Mouse (Mus musculus) layer of hippocampus, postnatal 14 days (tissue): ENCODE data around the gene Rhob. TPM values are rescaled to one million over a fixed set of nuclear protein-coding genes. Genes with fewer than 3 reads are reported as not detected.

Experiments used
- DNase-seq, 2 experiments: peaks; one replicate each; pipeline ENCODE4 v3.0.0; 2021 to 2022; ENCODE audit warnings: low spot score in 2 of 2, mixed read lengths in 1 of 2
- total RNA-seq, 2 experiments: library from RNA; stranded (reverse); gene quantifications; 2 replicates each; pipeline ENCODE4 v1.2.3; 2021

Rhob gene
- total RNA-seq, 2 experiments from 2014 or later: 387 to 396 TPM

- no peak for DNase-seq
These were observed 7.3 kb upstream of the Rhob start for GRCm38 (mm10) chr12:8506954-8507707.

GRCm38 (mm10) chr12:8504131-8504530 lies 4.3 kb upstream of the Rhob start:
- DNase-seq: no peak

GRCm38 (mm10) chr12:8502546-8502945 lies 2.7 kb upstream of the Rhob start:
- DNase-seq: peak in 1 of 2 experiments; percentile 89

GRCm38 (mm10) chr12:8501571-8502305 lies 1.9 kb upstream of the Rhob start:
- no peak for DNase-seq

GRCm38 (mm10) chr12:8500597-8501570 lies 1.1 kb upstream of the Rhob start:
- DNase-seq: peak in 1 of 2 experiments; percentile 32

DNA sequence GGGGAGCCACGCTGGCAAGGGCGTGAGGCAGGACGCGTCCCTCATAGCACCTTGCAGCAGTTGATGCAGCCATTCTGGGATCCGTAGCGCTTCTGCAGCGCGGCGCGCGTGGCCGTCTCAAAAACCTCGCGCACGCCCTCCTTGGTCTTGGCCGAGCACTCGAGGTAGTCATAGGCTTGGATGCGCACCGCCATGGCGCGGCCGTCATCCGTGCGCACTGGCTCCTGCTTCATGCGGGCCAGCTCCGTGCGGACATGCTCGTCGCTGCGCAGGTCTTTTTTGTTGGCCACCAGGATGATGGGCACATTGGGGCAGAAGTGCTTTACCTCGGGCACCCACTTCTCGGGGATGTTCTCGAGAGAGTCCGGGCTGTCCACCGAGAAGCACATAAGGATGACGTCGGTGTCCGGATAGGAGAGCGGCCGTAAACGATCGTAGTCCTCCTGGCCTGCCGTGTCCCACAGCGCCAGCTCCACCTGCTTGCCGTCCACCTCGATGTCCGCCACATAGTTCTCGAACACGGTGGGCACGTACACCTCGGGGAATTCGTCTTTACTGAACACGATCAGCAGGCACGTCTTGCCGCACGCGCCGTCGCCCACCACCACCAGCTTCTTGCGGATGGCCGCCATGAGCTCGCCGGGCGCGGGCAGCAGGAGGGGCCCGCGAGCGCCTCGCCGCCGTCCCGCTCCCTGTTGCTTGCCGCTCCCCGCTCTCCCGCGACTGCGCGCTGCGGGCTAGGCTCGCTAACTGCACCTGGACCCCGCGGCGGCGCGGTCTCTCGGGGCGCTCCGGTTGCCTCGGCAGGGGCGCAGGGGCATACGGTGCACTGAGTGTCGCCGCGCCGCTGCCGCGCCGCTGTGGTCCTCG lies 573 bp downstream of the Rhob start:
- peak in 1 of 2 experiments; percentile 52 for DNase-seq

GRCm38 (mm10) chr12:8498591-8499000 lies 1.2 kb downstream of the Rhob start:
- DNase-seq: peak in 1 of 2 experiments; percentile 56

GRCm38 (mm10) chr12:8498148-8498571 lies 1.6 kb downstream of the Rhob start:
- DNase-seq: peak; percentile 28 to 42

DNA sequence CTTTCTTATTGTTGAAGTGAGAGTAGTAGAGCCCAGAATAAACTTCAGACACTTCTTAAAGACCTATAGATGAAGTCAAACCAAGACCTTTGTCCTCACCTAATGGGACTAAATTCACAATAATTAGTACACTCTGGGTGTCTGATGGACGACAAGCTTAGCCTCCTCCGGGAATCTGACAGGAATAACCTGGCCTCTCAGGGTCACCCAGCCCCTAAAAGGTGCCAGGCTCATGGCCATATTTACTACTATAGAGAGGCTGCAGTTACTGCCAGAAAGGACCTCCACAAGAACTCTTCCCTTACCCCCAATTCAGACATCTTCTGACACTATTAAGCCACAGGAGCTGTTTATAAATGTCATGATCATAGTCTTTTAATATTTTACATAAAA lies 2.5 kb downstream of the Rhob start:
- DNase-seq: no peak

DNA sequence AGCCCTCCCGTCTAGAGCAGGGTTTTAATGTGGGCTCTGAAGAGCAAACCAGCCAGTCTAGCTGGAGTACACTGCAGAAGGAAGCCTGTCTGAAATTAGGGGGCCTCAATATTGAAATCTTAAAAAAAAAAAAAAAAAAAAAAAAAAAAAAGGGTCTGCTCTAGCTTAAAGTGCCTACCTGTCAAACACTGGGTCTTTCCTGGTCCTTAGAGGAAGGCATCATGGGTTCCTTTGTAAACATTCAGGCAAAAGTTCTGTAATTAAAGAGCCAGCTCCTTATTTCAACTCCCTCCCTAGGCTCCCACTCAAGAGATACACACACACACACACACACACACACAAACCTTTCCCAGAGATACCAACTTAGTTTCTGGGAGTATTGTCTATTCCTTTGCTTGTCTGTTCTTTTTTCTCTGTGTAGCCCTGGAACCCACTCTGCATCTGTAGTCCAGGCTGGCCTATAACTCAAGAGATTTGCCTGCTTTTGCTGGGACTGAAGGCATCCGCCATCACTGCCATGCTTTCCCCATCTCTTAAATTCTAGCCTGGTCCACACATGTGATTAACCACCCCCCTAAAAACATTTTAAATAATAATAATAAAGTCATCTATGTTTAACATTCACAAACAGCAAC lies 3.0 kb downstream of the Rhob start:
- no peak for DNase-seq

DNA sequence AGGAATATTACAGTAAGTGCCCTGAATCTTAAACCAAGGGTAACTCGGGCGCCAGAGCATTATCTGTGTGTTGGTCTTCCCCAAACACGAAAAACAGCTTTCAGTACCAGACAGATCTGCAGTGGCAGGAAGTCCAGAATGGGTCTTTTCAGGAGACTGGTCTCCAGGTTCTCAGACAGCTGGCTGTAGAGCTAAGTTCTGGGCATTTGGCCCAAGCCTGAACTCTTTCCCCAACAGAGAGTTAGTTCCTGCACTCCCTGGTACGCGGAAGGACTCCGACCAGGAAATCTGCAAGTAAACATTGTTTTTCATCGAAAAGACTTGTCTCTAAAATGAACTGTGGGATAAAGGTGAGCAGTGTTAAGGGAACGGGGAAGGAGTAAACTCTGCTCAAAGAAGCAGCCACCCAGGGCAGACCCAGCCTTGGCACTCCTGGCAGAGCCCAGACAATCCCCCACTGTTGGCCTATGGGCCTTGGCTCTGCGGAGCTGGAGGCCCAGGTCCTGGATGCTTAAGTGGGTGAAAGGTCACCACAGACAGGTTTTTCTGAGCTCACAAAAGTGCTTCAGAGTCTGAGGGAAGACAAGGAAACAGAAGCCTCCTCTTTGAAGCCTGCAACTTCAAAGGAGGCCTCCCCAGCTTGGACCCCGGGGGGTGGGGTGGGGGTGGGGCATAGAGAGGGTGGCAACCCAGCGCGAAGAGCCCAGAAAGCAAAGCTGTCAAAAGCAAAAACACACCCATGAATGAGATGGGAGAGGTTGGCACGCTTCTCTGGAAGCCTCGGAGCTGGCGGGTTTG lies 3.7 kb downstream of the Rhob start:
- DNase-seq: peak; percentile 73 to 80

GRCm38 (mm10) chr12:8494675-8495074 lies 5.1 kb downstream of the Rhob start:
- DNase-seq: no peak

DNA sequence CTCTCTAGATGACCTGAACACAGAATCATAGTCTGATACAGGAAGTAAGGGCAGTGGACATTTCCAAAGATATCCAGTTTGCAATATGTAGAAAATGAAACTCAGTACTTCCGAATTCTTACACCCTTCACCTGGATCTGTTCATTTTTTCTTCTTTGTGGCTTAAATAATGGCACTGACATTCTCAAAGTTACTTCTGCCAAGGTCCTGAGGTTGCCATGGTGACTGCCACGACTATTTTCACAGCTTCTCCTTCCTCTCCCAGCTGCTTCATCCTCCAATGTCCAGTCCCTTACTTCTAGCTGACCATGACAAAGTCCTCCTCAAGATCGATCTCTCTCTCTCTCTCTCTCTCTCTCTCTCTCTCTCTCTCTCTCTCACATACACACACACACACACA lies 6.4 kb downstream of the Rhob start:
- DNase-seq: no peak

DNA sequence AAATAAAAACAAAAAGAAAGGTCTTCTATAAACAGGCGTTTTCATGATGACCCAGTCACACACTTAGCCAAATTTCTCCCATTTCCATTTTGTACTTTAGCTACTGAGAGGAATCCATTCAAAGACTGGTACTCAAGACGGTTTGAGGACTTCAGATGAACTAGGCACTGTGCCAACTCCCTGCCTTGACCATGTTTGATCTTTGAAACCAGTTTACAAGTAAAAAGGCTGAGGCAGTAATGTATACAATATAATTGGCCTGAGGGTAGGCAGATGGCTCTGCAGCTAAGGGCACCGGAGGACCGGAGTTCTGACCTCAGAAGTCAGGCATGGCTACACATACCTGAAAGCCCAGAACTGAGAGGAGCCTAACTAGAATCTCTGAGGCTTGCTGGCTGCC lies 10.7 kb downstream of the Rhob start:
- DNase-seq: no peak

DNA sequence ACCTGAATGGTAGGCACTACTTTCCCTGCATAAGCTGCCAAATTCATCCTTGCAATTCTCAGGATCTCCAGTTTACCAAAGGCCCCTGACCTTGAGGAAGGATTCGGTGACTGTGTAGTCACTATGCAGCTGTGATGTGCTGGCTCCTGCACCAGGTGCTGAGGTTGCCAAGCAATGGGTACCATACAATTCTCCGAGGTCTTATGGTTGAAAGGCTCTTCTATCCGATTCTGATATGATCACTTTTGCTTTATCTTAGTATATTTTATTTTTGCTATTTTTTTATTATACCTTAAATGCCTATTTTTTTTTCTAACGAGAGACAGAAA lies 11.2 kb downstream of the Rhob start:
- DNase-seq: no peak

- no peak for DNase-seq
These were observed 11.7 kb downstream of the Rhob start for GRCm38 (mm10) chr12:8487959-8488651.

GRCm38 (mm10) chr12:8487281-8487680 lies 12.5 kb downstream of the Rhob start:
- no peak for DNase-seq

- no peak for DNase-seq
These were observed 14.6 kb downstream of the Rhob start for GRCm38 (mm10) chr12:8485247-8485646.

DNA sequence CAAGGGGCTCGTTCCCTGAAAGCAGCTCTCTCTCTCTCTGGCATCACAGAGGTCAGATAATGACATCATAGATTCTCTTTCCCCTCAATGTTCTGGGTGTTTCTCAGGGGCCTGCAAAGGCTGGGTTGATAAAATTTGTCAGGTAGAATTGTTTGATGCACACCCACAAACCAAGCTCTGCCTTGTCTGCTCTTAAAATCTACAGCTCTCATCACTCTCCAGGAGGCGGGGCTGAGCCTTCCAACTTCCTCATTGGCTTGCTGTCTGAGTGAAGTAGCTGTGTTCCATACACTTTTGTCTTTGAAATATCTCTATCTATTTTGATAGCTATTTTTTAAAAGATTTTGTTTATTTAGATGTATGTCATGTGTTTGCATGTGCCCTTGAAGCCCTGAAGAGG lies 17.6 kb downstream of the Rhob start:
- no peak for DNase-seq
